Mouse (Mus musculus) neutrophil, adult 5-6 weeks (primary cell): ENCODE data around the gene Gm29776. TPM values are rescaled to one million over a fixed set of nuclear protein-coding genes. Genes with fewer than 3 reads are reported as not detected.

ENCODE experiments used
- ATAC-seq: fragments of 151-379, 151-347 bp; 2 replicates; pipeline ENCODE4 v1.8.0; 2017; ENCODE audit warnings: mild to moderate bottlenecking, moderate TSS enrichment; ENCODE audit not compliant: insufficient number of reproducible peaks, poor library complexity, low FRiP score, severe bottlenecking; ENCODE audit errors: extremely low read depth
- total RNA-seq: library from RNA; stranded (forward); fragments of 200-1000 nt; gene quantifications from 2 replicates; pipeline ENCODE4 v1.2.3, GENCODE M21; 2017

Gene Gm29776
- total RNA-seq, 1 experiment from 2014 or later = not detected

- ATAC-seq = peak; percentile 49
These were observed 15.5 kb upstream of the Gm29776 start for GRCm38 (mm10) chr14:54714121-54714520.

DNA sequence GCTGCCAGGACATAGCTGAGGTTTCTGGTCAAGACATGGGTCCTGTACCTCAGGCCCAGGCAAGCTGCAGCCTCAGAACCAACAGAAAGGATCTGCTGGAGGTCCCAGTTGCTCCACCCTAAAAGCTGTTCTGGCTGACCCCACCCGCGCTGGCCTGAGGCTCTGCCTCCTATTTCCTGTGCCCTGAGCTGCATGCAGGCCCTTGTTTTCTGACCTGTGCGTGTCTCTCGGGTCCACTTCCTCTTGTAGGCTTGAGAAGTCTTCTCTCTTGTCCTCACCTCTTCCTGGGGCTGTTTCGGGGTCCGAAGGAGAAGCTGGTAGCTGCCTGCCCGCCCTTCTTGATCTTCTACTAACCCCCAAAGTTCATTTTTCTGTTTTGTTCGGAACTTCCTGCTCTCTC lies 14.2 kb upstream of the Gm29776 start:
- ATAC-seq = peak; percentile 20; the same call in 1 of the 2 replicates

DNA sequence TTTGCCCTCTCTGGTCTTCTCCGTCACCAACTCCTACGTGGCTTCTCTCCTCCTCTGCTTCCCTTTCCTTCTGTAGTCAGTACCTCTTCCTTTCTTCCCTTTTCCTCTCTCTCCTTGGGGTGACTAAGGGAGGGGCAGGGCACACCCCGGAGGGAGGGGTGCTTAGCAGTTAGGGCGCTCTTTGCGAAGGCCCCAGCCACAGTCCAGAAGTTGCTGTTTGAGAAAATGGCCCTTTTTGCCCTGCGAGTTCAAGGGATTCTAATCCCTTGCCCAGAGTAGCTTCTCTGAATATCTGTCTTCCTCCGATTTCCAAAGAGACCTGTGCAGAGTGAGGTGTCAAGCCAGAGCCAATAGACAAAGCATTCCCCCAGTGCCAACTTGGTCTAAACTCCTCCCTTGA lies 13.4 kb upstream of the Gm29776 start, which contains the start of gene Cebpe:
Cebpe (minus strand) TSS at position 101 of the 400 bp plus-strand sequence.
- peak; percentile 24; the same call in 1 of the 2 replicates for ATAC-seq

DNA sequence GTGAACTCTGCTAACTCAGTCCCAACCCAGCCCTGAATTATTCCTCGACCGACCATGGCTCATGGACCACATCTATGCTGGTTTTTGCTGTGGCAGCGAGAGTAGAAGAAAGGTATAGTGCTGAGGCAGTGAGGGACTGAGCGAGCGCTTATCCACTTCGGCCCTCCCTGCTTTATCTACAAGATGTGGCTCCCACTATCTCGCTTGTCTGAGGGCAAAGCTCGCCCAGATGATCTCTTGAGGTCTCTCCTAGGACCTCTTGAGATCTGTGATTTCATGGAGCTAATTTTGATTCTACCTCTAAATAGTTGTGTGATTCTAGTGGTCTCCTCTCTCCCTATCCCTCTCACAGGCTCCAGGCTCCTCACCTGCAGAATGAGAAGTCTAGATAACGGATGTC lies 10.4 kb upstream of the Gm29776 start:
- no peak for ATAC-seq

DNA sequence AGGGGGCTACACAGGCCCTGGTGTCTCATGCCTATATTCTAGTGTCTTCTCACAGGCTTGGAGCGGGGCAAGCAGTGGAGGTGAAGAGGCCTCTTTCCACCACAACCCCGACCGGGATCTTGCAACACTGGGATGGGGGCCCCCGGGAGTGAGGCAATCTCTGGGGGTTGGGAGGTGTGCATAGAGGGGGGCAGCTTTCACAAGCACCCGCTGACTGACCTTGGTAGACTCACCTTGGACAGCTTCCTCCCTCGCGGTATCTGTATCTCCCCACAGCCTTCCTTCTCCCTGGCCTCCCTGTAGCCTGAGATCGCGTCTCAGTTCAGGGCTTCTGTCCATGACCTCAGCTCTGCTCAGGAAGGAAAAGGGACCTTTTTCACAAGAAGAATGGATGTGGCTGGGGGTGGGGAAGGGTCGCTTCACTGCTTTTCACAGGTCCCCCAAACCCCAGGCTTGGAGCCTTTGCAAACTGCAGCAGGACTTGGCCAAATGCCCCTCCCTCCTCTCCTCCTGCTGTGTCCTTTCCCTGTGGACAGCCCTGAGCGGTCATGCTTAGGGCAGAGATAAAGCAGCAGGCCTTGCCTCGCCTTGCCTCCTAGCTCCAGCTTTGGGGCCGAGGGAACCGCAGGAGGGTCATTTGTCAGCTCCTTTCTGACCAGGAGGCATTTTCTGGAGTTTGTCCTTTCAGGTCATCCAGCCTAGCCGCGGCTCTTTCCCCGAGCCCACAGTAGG lies 8.1 kb upstream of the Gm29776 start:
- ATAC-seq = 0 out of 2 replicates have a peak, but pooled peaks have one; percentile 18

- no peak for ATAC-seq
These were observed 7.2 kb upstream of the Gm29776 start for GRCm38 (mm10) chr14:54705844-54706243.

DNA sequence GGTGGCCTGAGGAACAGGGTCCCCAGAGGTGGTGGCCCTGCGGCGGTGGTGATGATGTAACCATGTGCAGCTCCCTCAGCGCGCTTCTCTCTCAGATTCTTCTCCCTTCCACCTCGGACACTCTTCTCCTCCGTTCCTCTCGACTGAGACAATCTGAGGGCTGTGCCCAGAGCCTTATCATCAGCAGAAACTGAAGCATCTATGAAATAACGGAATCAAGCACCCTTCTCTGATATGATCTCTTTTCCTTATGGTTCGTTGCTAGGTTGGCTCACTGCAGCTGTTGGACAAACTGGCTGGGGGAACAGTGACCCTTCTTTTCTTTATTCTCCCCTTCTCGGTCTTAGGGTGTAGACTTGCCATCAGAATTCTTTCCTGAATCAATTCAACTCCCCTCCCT lies 4.6 kb upstream of the Gm29776 start:
- ATAC-seq = no peak

- ATAC-seq = peak; percentile 84
These were observed 2.7 kb upstream of the Gm29776 start for GRCm38 (mm10) chr14:54701298-54701697.

GRCm38 (mm10) chr14:54699586-54699985 lies 953 bp upstream of the Gm29776 start:
- ATAC-seq = no peak

- no peak for ATAC-seq
These were observed 1.9 kb downstream of the Gm29776 start for GRCm38 (mm10) chr14:54696752-54697151.

- no peak for ATAC-seq
These were observed 3.6 kb downstream of the Gm29776 start for GRCm38 (mm10) chr14:54695042-54695441.

GRCm38 (mm10) chr14:54687251-54687650 lies 11.4 kb downstream of the Gm29776 start:
- no peak for ATAC-seq

DNA sequence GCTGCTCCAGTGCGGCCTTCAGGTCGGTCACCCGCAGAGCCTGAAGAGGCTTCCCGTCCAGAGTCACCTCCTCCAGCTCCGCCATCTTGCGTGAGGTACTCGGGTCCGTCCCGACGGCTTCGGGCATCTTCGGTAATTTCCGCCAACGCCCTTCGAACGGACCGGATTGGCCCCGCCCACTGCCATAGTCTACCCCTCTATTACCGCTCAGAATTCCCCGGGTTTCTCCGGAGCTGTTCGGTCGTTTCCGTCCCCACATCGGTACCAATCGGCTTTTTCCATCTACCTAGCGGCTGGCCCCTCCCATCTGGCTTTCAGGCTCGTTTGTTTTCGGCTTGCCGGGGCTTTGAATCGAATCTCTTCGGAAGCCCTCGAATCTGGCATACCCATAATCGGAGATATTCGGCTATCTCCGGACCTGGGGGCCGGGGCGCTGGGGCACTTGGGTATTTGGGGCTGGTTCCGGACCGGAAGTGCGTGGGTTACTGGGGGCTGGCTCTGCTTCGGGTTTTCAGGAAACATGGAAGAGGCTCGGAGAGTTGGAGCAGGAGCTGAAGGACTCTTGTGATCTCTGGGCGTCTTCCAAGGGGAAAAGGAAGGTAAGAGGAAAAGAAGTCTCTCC lies 12.0 kb downstream of the Gm29776 start, which contains the start of gene Acin1:
Acin1 (minus strand) TSS at position 410 of the 622 bp plus-strand sequence.
- peak; percentile 92 for ATAC-seq

DNA sequence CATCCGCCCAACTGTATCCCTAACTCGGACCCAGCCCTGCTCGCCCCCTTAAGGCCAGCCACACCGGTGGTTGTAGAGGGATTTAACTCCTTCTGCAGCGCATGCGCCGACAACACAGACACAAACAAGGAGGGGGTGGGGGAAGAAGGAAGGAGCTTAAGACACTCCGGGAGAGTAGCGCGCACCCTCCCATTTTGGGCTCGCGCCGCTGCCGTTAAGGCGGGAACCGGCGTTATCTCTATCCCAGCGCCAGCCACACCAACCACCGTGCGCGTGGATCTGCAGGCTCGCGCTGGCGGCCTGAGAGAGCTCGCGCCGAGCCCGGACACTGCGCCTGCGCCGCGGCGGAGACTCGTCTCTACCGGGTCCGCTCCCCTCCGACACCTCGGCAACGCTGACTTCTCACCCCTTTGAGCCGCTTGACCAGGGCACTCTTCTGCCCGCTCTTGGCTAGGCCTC lies 12.5 kb downstream of the Gm29776 start, which contains the start of gene 1700123O20Rik:
1700123O20Rik (plus strand) TSS at position 154 of the 459 bp plus-strand sequence.
- ATAC-seq = peak; percentile 34; the same call in 1 of the 2 replicates

GRCm38 (mm10) chr14:54685471-54685870 lies 13.2 kb downstream of the Gm29776 start:
- ATAC-seq = no peak

DNA sequence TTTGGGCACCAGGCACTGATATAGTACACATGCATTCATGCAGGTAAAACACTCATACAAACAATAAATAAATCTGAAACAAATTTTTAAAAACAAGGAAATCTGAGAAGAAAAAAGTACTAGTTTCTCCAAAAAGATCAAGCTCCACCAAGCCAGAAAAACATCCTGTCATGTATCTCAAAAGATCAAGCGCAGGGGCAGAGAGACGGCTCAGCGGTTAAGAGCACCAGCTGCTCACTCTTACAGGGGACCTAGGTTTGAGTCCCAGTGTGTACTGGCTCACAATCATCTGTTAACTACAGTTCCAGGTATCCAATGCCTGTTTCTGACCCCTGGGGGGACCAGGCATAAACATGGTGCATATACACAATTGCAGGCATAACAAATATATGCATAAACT lies 16.2 kb downstream of the Gm29776 start:
- no peak for ATAC-seq

GRCm38 (mm10) chr14:54678657-54679304 lies 19.9 kb downstream of the Gm29776 start:
- no peak for ATAC-seq

- ATAC-seq = no peak
These were observed 22.3 kb downstream of the Gm29776 start for GRCm38 (mm10) chr14:54676290-54676689.

DNA sequence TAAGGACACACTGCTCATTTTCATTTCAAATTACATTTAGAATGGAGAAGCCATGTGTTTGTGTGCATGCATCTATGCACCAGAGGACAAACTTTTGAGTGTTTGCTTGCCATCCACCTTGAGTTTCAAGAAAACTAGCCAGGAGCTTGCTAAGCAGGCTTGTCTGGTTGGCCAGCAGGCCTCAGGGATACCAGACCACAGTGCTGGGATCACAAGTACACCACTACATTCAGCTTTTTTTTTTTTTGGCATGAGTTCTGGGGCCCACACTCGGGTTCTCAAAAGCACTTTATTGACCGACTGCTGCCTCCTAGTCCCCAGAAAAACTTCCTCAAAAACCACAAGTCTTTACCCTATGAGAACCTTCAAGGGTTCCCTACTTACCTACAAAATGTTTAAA lies 24.3 kb downstream of the Gm29776 start:
- no peak for ATAC-seq

DNA sequence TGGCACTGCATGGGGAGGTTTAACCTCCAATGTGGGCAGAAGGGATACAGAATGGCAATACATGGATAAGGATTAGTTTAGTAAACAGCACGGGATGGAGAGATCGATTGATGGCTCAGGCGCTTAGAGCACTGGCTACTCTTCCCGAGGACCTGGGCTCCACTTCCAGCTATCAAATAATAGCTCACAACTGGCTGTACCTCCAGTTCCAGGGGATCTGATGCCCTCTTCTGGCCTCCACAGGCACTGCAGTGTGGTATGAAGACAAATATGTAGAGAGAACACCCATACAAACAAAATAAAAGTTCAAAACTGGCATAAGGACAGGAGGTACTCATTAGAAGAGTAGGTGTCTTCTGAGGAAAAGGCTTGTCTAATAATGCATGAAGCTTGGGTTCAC lies 29.3 kb downstream of the Gm29776 start:
- no peak for ATAC-seq
